Mouse (Mus musculus) liver, embryonic 13.5 days (tissue): ENCODE measurements around the gene Rpl10a. TPM values are rescaled to one million over a fixed set of nuclear protein-coding genes. Genes with fewer than 3 reads are reported as not detected.

ENCODE experiments used
- ATAC-seq: fragments of 200-750 bp; cut with Nextera tagmentation; 2 replicates; pipeline ENCODE4 v1.8.0; 2017; ENCODE audit warnings: low read depth, mild to moderate bottlenecking, moderate number of reproducible peaks, moderate library complexity
- DNase-seq: peaks from one replicate; pipeline ENCODE4 v3.0.0; 2022
- H3K27ac ChIP-seq: fragments of 300-500 bp; sonication (generic); 2 replicates; pipeline ENCODE4 v1.5.1; 2015; ENCODE audit warnings: moderate library complexity, mild to moderate bottlenecking, inconsistent platforms
- H3K27me3 ChIP-seq: fragments of 300-500 bp; sonication (generic); 2 replicates; pipeline ENCODE4 v1.6.1; 2015; ENCODE audit warnings: mild to moderate bottlenecking, inconsistent platforms
- H3K36me3 ChIP-seq: fragments of 300-500 bp; sonication (generic); 2 replicates; pipeline ENCODE4 v1.6.1; 2015; ENCODE audit warnings: mild to moderate bottlenecking, inconsistent platforms
- H3K4me1 ChIP-seq: fragments of 300-500 bp; sonication (generic); replicated peaks from 2 replicates; pipeline ENCODE4 v1.6.1; 2015; ENCODE audit warnings: inconsistent platforms
- H3K4me2 ChIP-seq: fragments of 300-500 bp; sonication (generic); 2 replicates; pipeline ENCODE4 v1.6.1; 2015; ENCODE audit warnings: inconsistent platforms, mild to moderate bottlenecking, moderate library complexity
- H3K4me3 ChIP-seq: fragments of 300-500 bp; sonication (generic); replicated peaks from 2 replicates; pipeline ENCODE4 v1.5.1; 2015; ENCODE audit warnings: mild to moderate bottlenecking, inconsistent platforms
- H3K9ac ChIP-seq: fragments of 300-500 bp; sonication (generic); 2 replicates; pipeline ENCODE4 v1.6.1; 2015; ENCODE audit warnings: mild to moderate bottlenecking, inconsistent platforms
- H3K9me3 ChIP-seq: fragments of 300-500 bp; sonication (generic); replicated peaks from 2 replicates; pipeline ENCODE4 v1.6.1; 2016; ENCODE audit warnings: inconsistent platforms
- WGBS: fragments of 180-500 bp; shearing (Covaris S2); methylation state at CpG from one replicate; pipeline ENCODE4 v1.1.7; 2015; ENCODE audit not compliant: insufficient replicate concordance; 5-methylcytosine and 5-hydroxymethylcytosine counted together
- polyA plus RNA-seq: library from polyadenylated mRNA; unstranded; fragments of >200 nt; fragmentation: Nextera tagmentation; extraction: Ambion mirVana; gene quantifications from 2 replicates; pipeline ENCODE4 v1.2.1, GENCODE M21; 2015

The Rpl10a gene
- polyA plus RNA-seq, 1 experiment from 2014 or later = 464 TPM

- peak; percentile 16 for ATAC-seq
- no peak overlapping the region for H3K4me3 ChIP-seq
- H3K27ac ChIP-seq = peak overlapping the region; percentile 39; the same call in 1 of the 2 replicates
- H3K9me3 ChIP-seq = no peaks in the 10 kb centered on the region
- H3K36me3 ChIP-seq = peaks cover 40% of the 10 kb centered on the region
- no peaks in the 10 kb centered on the region; the same call in 1 of the 2 replicates for H3K27me3 ChIP-seq
- 0 out of 2 replicates have a peak overlapping the region, but pooled peaks have one; percentile 9 for H3K9ac ChIP-seq
- H3K4me2 ChIP-seq = no peak overlapping the region
- 38% methylated on average over 12 of the region's 13 CpGs for WGBS
- H3K4me1 ChIP-seq = peaks cover 58% of the 10 kb centered on the region
- DNase-seq = no peak
These were observed 4.0 kb downstream of the Rpl10a start for GRCm38 (mm10) chr17:28332113-28332914.

DNA sequence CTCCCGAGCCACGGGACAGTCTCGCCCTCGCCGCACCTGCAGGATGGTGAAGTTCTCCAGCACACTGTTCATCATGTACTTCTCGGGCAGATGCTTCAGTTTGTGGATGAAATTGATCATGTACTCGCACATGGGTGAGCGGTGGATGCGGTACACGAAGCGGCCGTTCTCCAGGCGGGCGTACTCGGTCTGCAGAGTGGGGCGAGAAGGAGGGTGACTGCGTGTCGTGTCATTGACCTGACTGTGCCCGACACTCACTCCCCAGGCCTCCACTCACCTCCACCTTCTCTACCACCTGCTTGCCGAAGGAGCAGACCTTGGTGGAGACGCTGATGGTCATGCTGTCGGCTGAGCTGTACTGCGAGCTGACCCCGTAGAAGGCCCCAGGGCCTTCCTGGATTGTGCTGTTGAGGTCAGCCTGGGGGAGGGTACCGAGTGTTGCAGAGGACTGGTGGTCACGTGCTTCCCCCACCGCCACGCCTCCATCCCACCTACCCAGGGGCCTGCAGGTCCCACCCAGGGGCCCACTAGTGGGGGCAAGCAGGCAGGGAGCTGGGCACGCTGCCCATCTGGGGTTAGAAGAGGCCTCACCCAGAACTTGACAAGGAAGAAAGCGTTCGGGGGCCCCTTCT, 4.8 kb downstream of the Rpl10a start:
- H3K27me3 ChIP-seq = no peaks in the 10 kb centered on the region; the same call in 1 of the 2 replicates
- H3K36me3 ChIP-seq = peaks cover 40% of the 10 kb centered on the region
- no peak overlapping the region for H3K4me3 ChIP-seq
- ATAC-seq (no peak), DNase-seq (no peak)
- H3K27ac ChIP-seq = no peak overlapping the region
- peaks cover 51% of the 10 kb centered on the region for H3K4me1 ChIP-seq
- no peak overlapping the region for H3K4me2 ChIP-seq
- 43% methylated on average over 31 of the region's 31 CpGs for WGBS
- no peak overlapping the region for H3K9ac ChIP-seq
- no peaks in the 10 kb centered on the region for H3K9me3 ChIP-seq

GRCm38 (mm10) chr17:28335267-28335666, 7.0 kb downstream of the Rpl10a start:
- no peaks in the 10 kb centered on the region; the same call in 1 of the 2 replicates for H3K27me3 ChIP-seq
- DNase-seq = no peak
- no peak for ATAC-seq
- no peak overlapping the region for H3K27ac ChIP-seq
- H3K4me3 ChIP-seq = no peak overlapping the region
- no peak overlapping the region for H3K4me2 ChIP-seq
- H3K9me3 ChIP-seq = no peaks in the 10 kb centered on the region
- WGBS = 71% methylated on average over 10 of the region's 10 CpGs
- H3K36me3 ChIP-seq = peaks cover 31% of the 10 kb centered on the region
- H3K4me1 ChIP-seq = peaks cover 35% of the 10 kb centered on the region
- H3K9ac ChIP-seq = no peak overlapping the region

GRCm38 (mm10) chr17:28337547-28337946, 9.3 kb downstream of the Rpl10a start:
- no peak for ATAC-seq
- peaks cover 31% of the 10 kb centered on the region for H3K4me1 ChIP-seq
- 66% methylated on average over 7 of the region's 7 CpGs for WGBS

GRCm38 (mm10) chr17:28340578-28340977, 12.3 kb downstream of the Rpl10a start:
- peak overlapping the region; percentile 12; the same call in 1 of the 2 replicates for H3K9ac ChIP-seq
- peaks cover 24% of the 10 kb centered on the region for H3K27me3 ChIP-seq
- DNase-seq (no peak), ATAC-seq (0 out of 2 replicates have a peak, but pooled peaks have one; percentile 4)
- peaks cover 35% of the 10 kb centered on the region for H3K4me1 ChIP-seq
- H3K9me3 ChIP-seq = no peaks in the 10 kb centered on the region
- 55% methylated on average over 7 of the region's 7 CpGs for WGBS
- peak overlapping the region; percentile 41 for H3K4me2 ChIP-seq
- no peak overlapping the region; the same call in 1 of the 2 replicates for H3K27ac ChIP-seq
- H3K36me3 ChIP-seq = peaks cover 12% of the 10 kb centered on the region; the same call in 1 of the 2 replicates
- 0 out of 2 replicates have a peak overlapping the region, but pooled peaks have one; percentile 7 for H3K4me3 ChIP-seq

More at GRCm38 (mm10) chr17:28337547-28337946, 9.3 kb downstream of the Rpl10a start:
- Histone ChIP-seq H3K27ac (no peak overlapping the region), H3K4me2 (no peak overlapping the region), H3K9ac (no peak overlapping the region), H3K27me3 (peaks cover 3% of the 10 kb centered on the region), H3K4me3 (no peak overlapping the region), H3K36me3 (peaks cover 14% of the 10 kb centered on the region; the same call in 1 of the 2 replicates), H3K9me3 (no peaks in the 10 kb centered on the region)
- no peak for DNase-seq

DNA sequence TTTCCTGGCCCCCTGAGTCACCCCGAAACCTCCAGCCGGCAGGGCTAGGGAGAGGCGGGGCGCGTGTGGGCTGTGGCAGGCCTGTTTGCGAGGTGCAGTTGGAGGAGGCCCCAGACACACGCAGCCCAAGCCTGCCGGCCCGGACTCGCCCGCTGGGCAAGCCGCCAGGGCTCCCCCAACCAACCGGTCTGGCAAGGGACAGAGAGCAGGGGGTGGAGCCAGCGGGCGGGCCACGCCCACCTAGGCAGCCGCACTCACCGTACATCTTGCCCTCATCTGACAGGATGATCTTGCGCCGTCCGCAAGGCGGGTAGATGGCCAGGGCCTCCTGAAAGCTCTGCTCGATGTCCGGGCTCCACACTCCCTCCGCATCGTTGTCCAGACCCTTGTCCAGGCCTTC, 12.8 kb downstream of the Rpl10a start:
- Histone ChIP-seq H3K4me2 (peak overlapping the region; percentile 41), H3K9ac (peak overlapping the region; percentile 12; the same call in 1 of the 2 replicates), H3K27me3 (peaks cover 29% of the 10 kb centered on the region), H3K9me3 (no peaks in the 10 kb centered on the region), H3K36me3 (peaks cover 10% of the 10 kb centered on the region; the same call in 1 of the 2 replicates), H3K4me3 (peak overlapping the region; percentile 7; the same call in 1 of the 2 replicates), H3K27ac (no peak overlapping the region; the same call in 1 of the 2 replicates), H3K4me1 (peaks cover 41% of the 10 kb centered on the region)
- DNase-seq (peak; percentile 70), ATAC-seq (peak; percentile 64)
- WGBS = 8% methylated on average over 26 of the region's 26 CpGs

- H3K27me3 ChIP-seq = peaks cover 57% of the 10 kb centered on the region
- peaks cover 7% of the 10 kb centered on the region; the same call in 1 of the 2 replicates for H3K36me3 ChIP-seq
- no peak overlapping the region for H3K9ac ChIP-seq
- H3K4me1 ChIP-seq = peaks cover 63% of the 10 kb centered on the region
- 31% methylated on average over 4 of the region's 4 CpGs for WGBS
- DNase-seq = no peak
- no peaks in the 10 kb centered on the region for H3K9me3 ChIP-seq
- no peak overlapping the region for H3K27ac ChIP-seq
- H3K4me3 ChIP-seq = no peak overlapping the region
- ATAC-seq = no peak
- no peak overlapping the region for H3K4me2 ChIP-seq
These were observed 15.9 kb downstream of the Rpl10a start for GRCm38 (mm10) chr17:28344050-28344607.

- peaks cover 63% of the 10 kb centered on the region for H3K27me3 ChIP-seq
- H3K27ac ChIP-seq = peak overlapping the region; percentile 5; the same call in 1 of the 2 replicates
- 58% methylated on average over 3 of the region's 3 CpGs for WGBS
- no peaks in the 10 kb centered on the region for H3K9me3 ChIP-seq
- no peak for ATAC-seq
- H3K4me1 ChIP-seq = peaks cover 68% of the 10 kb centered on the region
- H3K9ac ChIP-seq = no peak overlapping the region
- H3K4me2 ChIP-seq = no peak overlapping the region
- peaks cover 6% of the 10 kb centered on the region; the same call in 1 of the 2 replicates for H3K36me3 ChIP-seq
- DNase-seq = no peak
- H3K4me3 ChIP-seq = no peak overlapping the region
These were observed 16.4 kb downstream of the Rpl10a start for GRCm38 (mm10) chr17:28344670-28345069.

DNA sequence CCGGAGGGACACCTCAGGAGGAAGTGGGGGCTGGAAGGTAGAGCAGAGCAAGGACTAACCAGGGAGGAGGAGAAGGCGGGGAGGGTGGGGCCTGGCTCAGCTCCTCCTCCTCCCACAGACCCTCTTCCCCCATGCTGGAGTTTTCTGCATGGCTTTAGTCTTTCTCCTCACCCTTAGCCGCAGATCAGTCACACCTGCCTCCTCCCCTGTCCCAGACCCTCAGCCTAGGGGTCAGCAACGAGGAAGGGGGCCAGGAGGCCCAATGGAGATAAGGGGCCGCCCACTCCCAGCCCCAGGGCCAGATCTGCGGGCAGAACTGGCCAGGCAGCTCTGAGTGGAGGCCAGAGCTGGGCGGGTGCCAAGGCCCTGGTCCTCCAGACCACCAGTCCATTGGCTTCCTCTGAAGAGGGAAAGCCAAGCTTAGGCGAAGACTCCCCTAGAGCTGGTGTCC, 17.0 kb downstream of the Rpl10a start:
- H3K36me3 ChIP-seq = no peaks in the 10 kb centered on the region
- H3K9ac ChIP-seq = no peak overlapping the region
- no peaks in the 10 kb centered on the region for H3K9me3 ChIP-seq
- H3K4me3 ChIP-seq = no peak overlapping the region
- 16% methylated on average over 8 of the region's 8 CpGs for WGBS
- peaks cover 73% of the 10 kb centered on the region for H3K4me1 ChIP-seq
- 0 out of 2 replicates have a peak overlapping the region, but pooled peaks have one; percentile 0 for H3K4me2 ChIP-seq
- no peak for DNase-seq
- ATAC-seq = no peak
- peaks cover 69% of the 10 kb centered on the region for H3K27me3 ChIP-seq
- no peak overlapping the region for H3K27ac ChIP-seq

DNA sequence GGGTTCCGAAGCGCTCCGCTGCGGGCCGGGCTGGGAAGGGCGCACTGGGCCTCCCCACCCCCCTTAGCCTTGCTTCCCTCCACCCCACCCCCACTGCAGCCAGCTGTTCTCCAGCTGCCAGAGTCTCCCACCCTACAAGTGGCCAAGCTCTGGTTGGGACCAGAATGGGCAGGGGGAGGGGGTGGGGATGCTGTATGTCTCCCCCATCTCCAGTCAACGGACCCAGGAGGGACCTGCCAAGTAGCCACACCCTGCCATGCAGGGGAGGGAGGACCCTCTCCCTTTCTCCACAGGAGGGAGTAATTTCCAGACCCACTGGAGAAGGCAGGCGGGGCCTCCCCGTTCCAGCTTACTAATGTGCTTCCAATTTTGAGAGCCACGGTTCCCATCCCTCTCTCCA, 17.6 kb downstream of the Rpl10a start:
- H3K9me3 ChIP-seq = no peaks in the 10 kb centered on the region
- 0 out of 2 replicates have a peak overlapping the region, but pooled peaks have one; percentile 0 for H3K4me2 ChIP-seq
- peaks cover 73% of the 10 kb centered on the region for H3K4me1 ChIP-seq
- no peak for ATAC-seq
- 15% methylated on average over 10 of the region's 10 CpGs for WGBS
- H3K27ac ChIP-seq = no peak overlapping the region
- no peak overlapping the region for H3K9ac ChIP-seq
- DNase-seq = no peak
- peaks cover 73% of the 10 kb centered on the region for H3K27me3 ChIP-seq
- H3K4me3 ChIP-seq = no peak overlapping the region
- H3K36me3 ChIP-seq = no peaks in the 10 kb centered on the region

- H3K9me3 ChIP-seq = no peaks in the 10 kb centered on the region
- ATAC-seq = no peak
- peaks cover 77% of the 10 kb centered on the region for H3K4me1 ChIP-seq
- H3K4me3 ChIP-seq = no peak overlapping the region
- no peaks in the 10 kb centered on the region for H3K36me3 ChIP-seq
- H3K27me3 ChIP-seq = peaks cover 84% of the 10 kb centered on the region
- WGBS = 66% methylated on average over 10 of the region's 10 CpGs
- no peak overlapping the region for H3K27ac ChIP-seq
- no peak overlapping the region for H3K9ac ChIP-seq
- DNase-seq = no peak
- H3K4me2 ChIP-seq = no peak overlapping the region
These were observed 19.1 kb downstream of the Rpl10a start for GRCm38 (mm10) chr17:28347327-28347726.
